Mouse (Mus musculus): ENCODE results near the gene Pof1b. TPM values are rescaled to one million over a fixed set of nuclear protein-coding genes. Genes with fewer than 3 reads are reported as not detected.
A peak's percentile ranks its signal among the peaks of the same experiment; 100 is the strongest.

Gene Pof1b
- polyA plus RNA-seq, 2 experiments, result 0.01 to 0.03 TPM

- peak overlapping the region; percentile 49 to 50 for H3K4me3 ChIP-seq (ENCODE audit: insufficient read depth in 1 of 2, low read depth in 2 of 2, low read length in 2 of 2)
- H3K9ac ChIP-seq (replicated peaks), result no peak overlapping the region
- H3K9me3 ChIP-seq (ENCODE audit: control insufficient read depth, low read length), result no peaks in the 10 kb centered on the region
- no peak overlapping the region for H3K27ac ChIP-seq
- H3K4me2 ChIP-seq (ENCODE audit: low read depth), result peak overlapping the region; percentile 53
- DNase-seq (ENCODE audit: low read depth in 3 of 3, low spot score in 3 of 3) (no peak), ATAC-seq (ENCODE audit: insufficient read depth) (peak; percentile 21; the same call in 1 of the 2 replicates)
- H3K36me3 ChIP-seq (replicated peaks; ENCODE audit: control insufficient read depth, insufficient read depth, low read depth), result no peaks in the 10 kb centered on the region
- 9% methylated on average over 67 of the region's 81 CpGs for WGBS (ENCODE audit: insufficient replicate concordance)
- no peaks in the 10 kb centered on the region for H3K4me1 ChIP-seq (replicated peaks; ENCODE audit: control insufficient read depth in 2 of 2, insufficient read depth in 2 of 2, low read length in 1 of 2)
- no peak for TF ChIP-seq EP300 (IDR thresholded peaks at IDR 0.05; ENCODE audit: low read depth)
- TF ChIP-seq CTCF (IDR thresholded peaks at IDR 0.05; ENCODE audit: low read depth), result no peak
- H3K27me3 ChIP-seq (ENCODE audit: control insufficient read depth, insufficient read depth, low read length), result peaks cover 11% of the 10 kb centered on the region
These were observed 96.9 kb downstream of the Pof1b start for GRCm38 (mm10) chrX:112601306-112602120.

DNA sequence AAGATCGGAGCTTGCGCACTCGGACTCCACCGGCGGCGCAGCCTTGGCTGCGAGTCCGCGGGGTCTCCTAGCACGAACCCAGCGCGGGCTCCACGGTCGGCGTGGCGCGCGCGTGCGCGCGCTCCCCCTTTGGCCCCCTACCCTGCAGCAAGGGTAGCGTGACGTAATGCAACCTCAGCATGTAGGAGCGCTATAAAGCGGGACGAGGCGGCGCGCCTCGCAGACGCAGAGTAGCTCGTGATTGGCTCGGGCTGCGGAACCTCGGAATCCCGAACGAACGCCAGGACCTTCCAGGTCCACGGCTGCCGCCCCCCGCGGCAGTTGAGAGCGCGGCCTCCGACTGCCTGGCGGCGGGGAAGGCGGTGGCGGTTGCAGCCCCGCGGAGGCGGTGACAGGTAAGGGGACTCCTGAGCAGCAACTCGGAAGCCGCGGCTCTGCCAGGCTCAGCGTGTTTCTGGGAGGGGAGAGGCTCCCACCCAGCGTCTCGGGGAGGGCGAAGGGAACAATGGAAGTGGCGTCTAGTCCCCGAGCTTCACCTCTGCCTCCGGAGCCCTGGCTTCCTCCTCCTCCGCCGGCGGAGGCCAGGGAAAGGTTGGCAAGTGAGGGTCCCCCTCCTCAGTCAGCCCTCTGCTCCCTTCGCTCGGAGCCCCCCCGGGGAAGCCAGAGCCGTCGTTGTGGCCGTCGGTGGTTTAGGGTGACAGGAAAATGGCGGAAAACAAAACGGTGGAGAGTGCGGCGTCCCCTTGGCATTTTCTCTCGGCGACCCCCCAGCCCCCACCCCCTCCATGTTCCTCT lies 97.7 kb downstream of the Pof1b start, which contains the start of gene Zfp711:
TSS of gene Zfp711 (plus strand) at position 16 of the 795 bp plus-strand sequence.
- ATAC-seq (ENCODE audit: insufficient read depth) (peak; percentile 53), DNase-seq (ENCODE audit: low read depth in 3 of 3, low spot score in 3 of 3) (peak in 2 of 3 experiments; percentile 3 to 6)
- Histone ChIP-seq H3K9ac (replicated peaks) (no peak within 1 kb of the TSS), H3K27me3 (ENCODE audit: control insufficient read depth, insufficient read depth, low read length) (peaks cover 11% of the 10 kb centered on the region), H3K27ac (no peak within 1 kb of the TSS), H3K9me3 (ENCODE audit: control insufficient read depth, low read length) (no peaks in the 10 kb centered on the region), H3K4me3 (ENCODE audit: insufficient read depth in 1 of 2, low read depth in 2 of 2, low read length in 2 of 2) (peak within 1 kb of the TSS; percentile 49 to 50), H3K4me1 (replicated peaks; ENCODE audit: control insufficient read depth in 2 of 2, insufficient read depth in 2 of 2, low read length in 1 of 2) (no peaks in the 10 kb centered on the region), H3K36me3 (replicated peaks; ENCODE audit: control insufficient read depth, insufficient read depth, low read depth) (no peaks in the 10 kb centered on the region), H3K4me2 (ENCODE audit: low read depth) (peak within 1 kb of the TSS; percentile 53)
- TF ChIP-seq CTCF (IDR thresholded peaks at IDR 0.05; ENCODE audit: low read depth), result no peak
- no peak for TF ChIP-seq EP300 (IDR thresholded peaks at IDR 0.05; ENCODE audit: low read depth)
- WGBS (ENCODE audit: insufficient replicate concordance), result 14% methylated on average over 76 of the region's 79 CpGs

Other genes starting within 250 kb of the Pof1b start
- not detected in 2 replicates for gene 2010106E10Rik, start 203.4 kb downstream of the Pof1b start, polyA plus RNA-seq (2012; rRNA removed)
- not detected in 2 replicates for gene 2010106E10Rik, start 203.4 kb downstream of the Pof1b start, polyA plus RNA-seq (2014; fragmentation: Nextera tagmentation; extraction: Ambion mirVana)
- 0.25 and 0.51 TPM in 2 replicates for gene Zfp711, start 98.1 kb downstream of the Pof1b start, polyA plus RNA-seq (2012; rRNA removed)
- gene Zfp711, start 98.1 kb downstream of the Pof1b start, polyA plus RNA-seq (2014; fragmentation: Nextera tagmentation; extraction: Ambion mirVana), result 0.48 and 0.70 TPM in 2 replicates

Data from liver, embryonic 14.5 days (tissue).